Mouse (Mus musculus) stomach, postnatal 0 days (tissue): Measurements from ENCODE around the gene Tpm3.

Source experiments
- CTCF ChIP-seq: IDR thresholded peaks from 2 replicates; pipeline ENCODE4 v1.5.1; 2016; ENCODE audit warnings: antibody characterized with exemption, low read depth, mild to moderate bottlenecking, moderate library complexity
- EP300 ChIP-seq: optimal IDR thresholded peaks from 2 replicates; pipeline ENCODE3; 2016; ENCODE audit warnings: antibody characterized with exemption

DNA sequence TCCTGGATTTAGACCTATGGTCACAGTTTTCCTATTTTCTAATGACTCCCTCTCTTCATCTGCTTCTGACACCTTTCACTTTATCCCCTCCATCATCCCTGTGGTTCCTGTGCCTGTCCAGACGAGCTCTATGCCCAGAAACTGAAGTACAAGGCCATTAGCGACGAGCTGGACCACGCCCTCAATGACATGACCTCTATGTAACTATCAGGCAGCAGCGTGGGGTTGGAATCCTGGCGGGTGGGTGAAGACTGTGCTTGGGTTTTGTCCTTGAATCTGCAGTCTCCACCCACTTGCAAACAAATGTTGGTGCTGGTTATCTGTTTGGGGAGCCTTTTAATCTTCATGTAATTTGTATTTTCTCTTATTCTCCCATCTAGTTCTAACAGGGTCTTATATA is 18.4 kb downstream of the Tpm3 start:
- TF ChIP-seq EP300 = no peak
- TF ChIP-seq CTCF = no peak
